In the genomic region with DNA sequence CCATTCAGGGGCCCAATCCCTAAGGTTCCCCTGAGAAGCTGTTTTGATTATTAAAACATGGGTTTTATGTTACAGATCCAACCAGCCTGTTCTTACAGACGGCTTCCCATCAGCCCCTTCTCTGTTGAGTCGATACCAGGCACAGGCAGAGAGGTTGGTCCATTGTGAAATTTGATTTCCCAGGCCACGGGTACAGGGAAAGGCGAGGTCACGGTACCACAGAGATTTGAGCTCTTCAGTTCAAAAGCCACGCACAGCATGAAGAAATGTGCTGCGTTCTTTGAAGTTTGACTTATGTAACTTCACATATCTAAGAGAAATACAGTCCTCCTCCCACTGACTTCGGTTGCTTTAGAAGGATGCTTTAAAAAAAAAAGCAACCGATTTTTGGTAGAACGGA, we compare ENCODE assay signal across 28 mouse cellular contexts. TPM values are rescaled to one million over a fixed set of nuclear protein-coding genes. Genes with fewer than 3 reads are reported as not detected.
A peak's percentile ranks its signal among the peaks of the same experiment; 100 is the strongest.
DNase-seq lines count a peak whose midpoint lies in the region; ATAC-seq lines count a peak whose summit lies in the region.
"Had no signal": no experiment of that assay in that cellular context is flagged by ENCODE, and none has a peak within 500 bp of the region (broad histone marks: within the 10 kb centered on the region; RNA-seq: fewer than 3 reads in every experiment).

No protein-coding gene starts in this region.

- H3K9me3 ChIP-seq in forebrain, embryonic 14.5 days (replicated peaks; ENCODE audit: control insufficient read depth, low read length) = no peaks in the 10 kb centered on the region
- no peaks in the 10 kb centered on the region for H3K9me3 ChIP-seq in forebrain, embryonic 13.5 days (replicated peaks)
- H3K9me3 ChIP-seq in midbrain, embryonic 11.5 days (ENCODE audit: control insufficient read depth, low read length) = no peaks in the 10 kb centered on the region
- no peaks in the 10 kb centered on the region for H3K9me3 ChIP-seq in midbrain, embryonic 16.5 days (replicated peaks; ENCODE audit: control insufficient read depth, low read length, poor library complexity, severe bottlenecking)
- H3K9me3 ChIP-seq in embryonic facial prominence, embryonic 14.5 days (ENCODE audit: control insufficient read depth, low read length) = no peaks in the 10 kb centered on the region
- H3K9me3 ChIP-seq: embryonic facial prominence, embryonic 12.5 days; forebrain, embryonic 12.5 days; heart, embryonic 12.5 days; heart, embryonic 15.5 days; hindbrain, embryonic 10.5 days; hindbrain, embryonic 13.5 days; intestine, embryonic 15.5 days had no signal

- H3K36me3 ChIP-seq in forebrain, embryonic 14.5 days (ENCODE audit: control insufficient read depth, insufficient read depth, low read length) = no peaks in the 10 kb centered on the region
- no peaks in the 10 kb centered on the region for H3K36me3 ChIP-seq in forebrain, embryonic 13.5 days (ENCODE audit: poor library complexity, severe bottlenecking)
- no peaks in the 10 kb centered on the region for H3K36me3 ChIP-seq in midbrain, embryonic 11.5 days (ENCODE audit: control insufficient read depth, insufficient read depth, low read length)
- no peaks in the 10 kb centered on the region for H3K36me3 ChIP-seq in midbrain, embryonic 16.5 days (ENCODE audit: control insufficient read depth, insufficient read depth, low read length)
- no peaks in the 10 kb centered on the region for H3K36me3 ChIP-seq in embryonic facial prominence, embryonic 14.5 days (ENCODE audit: control insufficient read depth, insufficient read depth, low read length)
- H3K36me3 ChIP-seq: embryonic facial prominence, embryonic 12.5 days; forebrain, embryonic 12.5 days; heart, embryonic 12.5 days; heart, embryonic 15.5 days; hindbrain, embryonic 10.5 days; hindbrain, embryonic 13.5 days; intestine, embryonic 15.5 days had no signal

- H3K27ac ChIP-seq in forebrain, embryonic 14.5 days (ENCODE audit: low read depth, low read length) = no peak overlapping the region
- no peak overlapping the region for H3K27ac ChIP-seq in forebrain, embryonic 13.5 days
- no peak overlapping the region for H3K27ac ChIP-seq in midbrain, embryonic 11.5 days (ENCODE audit: low read depth, low read length)
- no peak overlapping the region for H3K27ac ChIP-seq in midbrain, embryonic 16.5 days (ENCODE audit: low read length)
- no peak overlapping the region for H3K27ac ChIP-seq in embryonic facial prominence, embryonic 14.5 days (replicated peaks; ENCODE audit: low read depth, low read length)
- H3K27ac ChIP-seq: embryonic facial prominence, embryonic 12.5 days; forebrain, embryonic 12.5 days; gastrocnemius, adult 2 months; heart, embryonic 15.5 days; hindbrain, embryonic 10.5 days; hindbrain, embryonic 13.5 days; intestine, embryonic 15.5 days had no signal

- H3K4me2 ChIP-seq in forebrain, embryonic 14.5 days (ENCODE audit: low read length) = no peak overlapping the region
- no peak overlapping the region for H3K4me2 ChIP-seq in forebrain, embryonic 13.5 days
- no peak overlapping the region for H3K4me2 ChIP-seq in midbrain, embryonic 11.5 days
- H3K4me2 ChIP-seq in midbrain, embryonic 16.5 days (ENCODE audit: low read length) = no peak overlapping the region
- H3K4me2 ChIP-seq in embryonic facial prominence, embryonic 14.5 days (ENCODE audit: low read depth, low read length) = no peak overlapping the region
- H3K4me2 ChIP-seq: embryonic facial prominence, embryonic 12.5 days; forebrain, embryonic 12.5 days; heart, embryonic 12.5 days; heart, embryonic 15.5 days; hindbrain, embryonic 13.5 days; intestine, embryonic 15.5 days had no signal

- no peaks in the 10 kb centered on the region for H3K4me1 ChIP-seq in forebrain, embryonic 14.5 days (ENCODE audit: control insufficient read depth, insufficient read depth, low read length)
- 0 out of 2 replicates have a peak, but pooled peaks cover 3% of the 10 kb centered on the region for H3K4me1 ChIP-seq in forebrain, embryonic 13.5 days
- H3K4me1 ChIP-seq in midbrain, embryonic 11.5 days (ENCODE audit: control insufficient read depth, insufficient read depth, low read length) = peaks cover 6% of the 10 kb centered on the region
- H3K4me1 ChIP-seq in midbrain, embryonic 16.5 days (ENCODE audit: control insufficient read depth, insufficient read depth, low read length) = peaks cover 17% of the 10 kb centered on the region
- peaks cover 2% of the 10 kb centered on the region; the same call in 1 of the 2 replicates for H3K4me1 ChIP-seq in embryonic facial prominence, embryonic 14.5 days (ENCODE audit: control insufficient read depth, insufficient read depth, low read length)
- H3K4me1 ChIP-seq: embryonic facial prominence, embryonic 12.5 days; heart, embryonic 15.5 days had no signal

- H3K4me3 ChIP-seq in forebrain, embryonic 14.5 days (ENCODE audit: low read depth, low read length) = no peak overlapping the region
- no peak overlapping the region for H3K4me3 ChIP-seq in forebrain, embryonic 13.5 days
- H3K4me3 ChIP-seq in midbrain, embryonic 11.5 days (ENCODE audit: low read depth, low read length) = no peak overlapping the region
- no peak overlapping the region for H3K4me3 ChIP-seq in midbrain, embryonic 16.5 days (ENCODE audit: low read depth, low read length)
- H3K4me3 ChIP-seq in embryonic facial prominence, embryonic 14.5 days (ENCODE audit: low read depth, low read length) = no peak overlapping the region
- H3K4me3 ChIP-seq: embryonic facial prominence, embryonic 12.5 days; erythroblast, embryonic 14.5 days; forebrain, embryonic 12.5 days; gastrocnemius, adult 2 months; heart, embryonic 12.5 days; heart, embryonic 15.5 days; hindbrain, embryonic 10.5 days; hindbrain, embryonic 13.5 days; intestine, embryonic 15.5 days had no signal

- H3K27me3 ChIP-seq in forebrain, embryonic 14.5 days (replicated peaks; ENCODE audit: control insufficient read depth, insufficient read depth, low read length) = no peaks in the 10 kb centered on the region
- H3K27me3 ChIP-seq in forebrain, embryonic 13.5 days = no peaks in the 10 kb centered on the region
- H3K27me3 ChIP-seq in midbrain, embryonic 11.5 days (ENCODE audit: control insufficient read depth, insufficient read depth, low read length) = no peaks in the 10 kb centered on the region
- H3K27me3 ChIP-seq in midbrain, embryonic 16.5 days (ENCODE audit: control insufficient read depth, insufficient read depth, low read depth, low read length) = no peaks in the 10 kb centered on the region
- no peaks in the 10 kb centered on the region for H3K27me3 ChIP-seq in embryonic facial prominence, embryonic 14.5 days (replicated peaks; ENCODE audit: control insufficient read depth, insufficient read depth, low read length)
- H3K27me3 ChIP-seq: embryonic facial prominence, embryonic 12.5 days; forebrain, embryonic 12.5 days; heart, embryonic 12.5 days; heart, embryonic 15.5 days; hindbrain, embryonic 13.5 days; intestine, embryonic 15.5 days had no signal

- peak; percentile 24 for DNase-seq in adrenal gland, postnatal 14 days
- DNase-seq in adrenal gland, postnatal 25 days = no peak
- DNase-seq in forebrain, embryonic 14.5 days (ENCODE audit: low spot score) = peak; percentile 7
- peak; percentile 39 for DNase-seq in midbrain, embryonic 11.5 days (ENCODE audit: low spot score, missing footprints)
- DNase-seq in embryonic facial prominence, embryonic 14.5 days (ENCODE audit: low spot score) = peak; percentile 11
- DNase-seq in kidney, postnatal 36 days = no peak
- DNase-seq: cerebellum, adult 18-20 months; cerebellum, adult 9-10 months; cerebellum, postnatal 14 days; forebrain, postnatal 0 days; gastrocnemius, adult 2 months; gastrocnemius, postnatal 14 days; heart, adult 18-20 months; heart, postnatal 10 days; heart, postnatal 36 days; kidney, adult 11 months had no signal

- 87% methylated on average over 10 of the region's 10 CpGs for WGBS in forebrain, embryonic 14.5 days
- 85% methylated on average over 10 of the region's 10 CpGs for WGBS in forebrain, embryonic 13.5 days
- WGBS in midbrain, embryonic 11.5 days = 80% methylated on average over 10 of the region's 10 CpGs
- 66% methylated on average over 10 of the region's 10 CpGs for WGBS in midbrain, embryonic 16.5 days
- 52% methylated on average over 10 of the region's 10 CpGs for WGBS in embryonic facial prominence, embryonic 14.5 days

- no peak overlapping the region for H3K9ac ChIP-seq in forebrain, embryonic 14.5 days (ENCODE audit: low read length)
- no peak overlapping the region for H3K9ac ChIP-seq in forebrain, embryonic 13.5 days
- H3K9ac ChIP-seq in midbrain, embryonic 11.5 days (ENCODE audit: low read length) = no peak overlapping the region
- no peak overlapping the region for H3K9ac ChIP-seq in midbrain, embryonic 16.5 days (ENCODE audit: low read depth, low read length)
- no peak overlapping the region for H3K9ac ChIP-seq in embryonic facial prominence, embryonic 14.5 days (ENCODE audit: low read depth, low read length)
- H3K9ac ChIP-seq: embryonic facial prominence, embryonic 12.5 days; forebrain, embryonic 12.5 days; forebrain, postnatal 0 days; heart, embryonic 12.5 days; heart, embryonic 15.5 days; hindbrain, embryonic 13.5 days; intestine, embryonic 15.5 days had no signal

- ATAC-seq in forebrain, embryonic 14.5 days = no peak
- no peak for ATAC-seq in forebrain, embryonic 13.5 days
- no peak for ATAC-seq in midbrain, embryonic 11.5 days (ENCODE audit: low FRiP score)
- no peak for ATAC-seq in midbrain, embryonic 16.5 days
- ATAC-seq in embryonic facial prominence, embryonic 14.5 days (ENCODE audit: low read depth) = no peak
- ATAC-seq: forebrain, postnatal 0 days; hindbrain, embryonic 16.5 days; intestine, embryonic 15.5 days had no signal

RNA-seq across cellular contexts. Expression of a gene that starts 39.6 kb away (rescaled TPM):
- 10.2 and 11.2 TPM in 2 replicates for total RNA-seq in adrenal gland, postnatal 14 days (2021)
- 6.1 and 7.4 TPM in 2 replicates for total RNA-seq in adrenal gland, postnatal 25 days (2021)
- polyA plus RNA-seq in forebrain, embryonic 14.5 days (2014; fragmentation: Nextera tagmentation; extraction: Ambion mirVana) = 5.9 and 6.5 TPM in 2 replicates
- polyA plus RNA-seq in forebrain, embryonic 13.5 days (2015; fragmentation: Nextera tagmentation; extraction: Ambion mirVana) = 3.2 and 3.6 TPM in 2 replicates
- polyA plus RNA-seq in midbrain, embryonic 11.5 days (2014; fragmentation: Nextera tagmentation; extraction: Ambion mirVana) = 5.9 and 6.6 TPM in 2 replicates
- polyA plus RNA-seq in midbrain, embryonic 16.5 days (2015; fragmentation: Nextera tagmentation; extraction: Ambion mirVana) = 18.0 and 19.7 TPM in 2 replicates
- 4.6 and 5.6 TPM in 2 replicates for polyA plus RNA-seq in embryonic facial prominence, embryonic 14.5 days (2014; fragmentation: Nextera tagmentation; extraction: Ambion mirVana)
- total RNA-seq: MEL had no signal
- polyA plus RNA-seq: erythroblast, embryonic 14.5 days had no signal

RNA-seq across cellular contexts. Expression of a gene that starts 39.8 kb away (rescaled TPM):
- 23.0 and 35.1 TPM in 2 replicates for total RNA-seq in adrenal gland, postnatal 14 days (2021)
- total RNA-seq in adrenal gland, postnatal 25 days (2021) = 22.4 and 27.6 TPM in 2 replicates
- polyA plus RNA-seq in forebrain, embryonic 14.5 days (2014; fragmentation: Nextera tagmentation; extraction: Ambion mirVana) = 2.8 and 4.6 TPM in 2 replicates
- 2.5 and 2.6 TPM in 2 replicates for polyA plus RNA-seq in forebrain, embryonic 13.5 days (2015; fragmentation: Nextera tagmentation; extraction: Ambion mirVana)
- polyA plus RNA-seq in midbrain, embryonic 11.5 days (2014; fragmentation: Nextera tagmentation; extraction: Ambion mirVana) = 3.6 and 4.0 TPM in 2 replicates
- 5.3 and 7.5 TPM in 2 replicates for polyA plus RNA-seq in midbrain, embryonic 16.5 days (2015; fragmentation: Nextera tagmentation; extraction: Ambion mirVana)
- polyA plus RNA-seq in embryonic facial prominence, embryonic 14.5 days (2014; fragmentation: Nextera tagmentation; extraction: Ambion mirVana) = 3.6 and 4.3 TPM in 2 replicates

Comparison
In these comparisons a context has a peak if more than half of its experiments do, and no peak if none do; other contexts are left out.
1. DNase-seq: peak in adrenal gland, postnatal 14 days (single experiment), forebrain, embryonic 14.5 days (single experiment), midbrain, embryonic 11.5 days (single experiment) and embryonic facial prominence, embryonic 14.5 days (single experiment); none in adrenal gland, postnatal 25 days (single experiment) and kidney, postnatal 36 days (0 of 2).